Mouse (Mus musculus) activated CD4-positive, CD25-positive, alpha-beta regulatory T cell, adult 4 months (primary cell): Measurements from ENCODE around the gene Prss57. TPM values are rescaled to one million over a fixed set of nuclear protein-coding genes. Genes with fewer than 3 reads are reported as not detected.
"Not testable (repeated sequence)": the region's sequence is repeated elsewhere in the genome, so short reads cannot be mapped to it uniquely, and the experiment has no call there.

Experiments used
- ATAC-seq: one replicate; pipeline ENCODE4 v1.8.0; 2017
- polyA plus RNA-seq, 2 experiments: library from polyadenylated mRNA; unstranded; fragments of 100-300 nt; shearing (Covaris generic); gene quantifications; one replicate each; pipeline ENCODE4 v1.2.1; 2017

Gene Prss57
- polyA plus RNA-seq, 2 experiments from 2014 or later: 0.76 to 1.1 TPM

DNA sequence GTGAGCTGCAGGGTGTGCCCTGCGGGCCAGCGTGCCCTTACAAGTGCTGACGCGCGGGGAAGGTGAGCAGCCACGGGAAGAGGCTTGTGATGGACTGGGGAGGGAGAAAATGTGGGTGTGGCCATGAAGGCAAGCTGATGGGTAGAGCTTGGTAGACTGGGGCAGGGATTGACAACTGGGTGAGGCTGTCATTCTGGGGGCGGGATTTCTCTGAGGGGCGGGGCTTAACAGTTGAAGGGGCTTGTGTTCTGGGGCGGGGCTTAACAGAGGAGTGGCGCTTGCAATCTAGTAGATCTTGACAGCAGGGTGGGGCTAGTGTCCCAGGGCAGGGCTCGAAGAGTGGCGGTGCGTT lies 10.1 kb downstream of the Prss57 start:
- peak; percentile 47 for ATAC-seq

DNA sequence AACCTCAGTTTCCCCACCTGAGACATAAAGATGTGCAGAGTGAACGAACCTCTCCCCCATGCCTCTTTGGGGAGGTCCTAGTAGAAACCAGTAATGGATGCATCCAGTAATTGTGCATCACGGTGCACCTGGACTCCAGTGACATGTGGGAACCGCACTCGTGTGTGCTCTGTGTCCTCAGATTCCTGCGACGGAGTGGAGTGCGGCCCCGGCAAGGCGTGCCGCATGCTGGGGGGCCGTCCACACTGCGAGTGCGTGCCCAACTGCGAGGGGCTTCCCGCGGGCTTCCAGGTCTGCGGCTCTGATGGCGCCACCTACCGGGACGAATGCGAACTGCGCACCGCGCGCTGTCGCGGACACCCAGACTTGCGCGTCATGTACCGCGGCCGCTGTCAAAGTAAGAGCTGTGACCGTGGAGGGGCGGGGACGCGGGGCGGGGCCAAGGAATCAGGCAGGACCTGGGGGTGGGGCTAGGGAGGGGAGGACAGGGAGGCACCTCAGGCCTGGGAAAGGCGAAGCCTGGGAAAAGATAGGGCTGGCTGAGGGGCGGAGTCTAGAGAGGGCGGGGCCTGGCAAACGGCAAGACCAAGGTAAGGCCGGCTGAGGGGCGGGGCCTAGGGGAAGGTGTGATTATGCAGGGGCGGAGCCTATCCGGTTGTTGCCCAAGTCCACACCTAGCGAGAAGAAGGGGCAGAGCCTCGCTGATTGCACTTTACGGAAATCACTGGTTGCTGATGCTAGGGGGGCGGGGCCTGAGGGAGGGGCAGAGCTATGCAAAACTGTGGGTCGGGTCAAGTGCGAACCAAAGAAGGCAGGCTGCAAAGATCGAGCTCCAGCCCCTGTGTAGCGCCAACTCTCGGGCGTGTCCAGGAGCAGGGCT lies 10.7 kb downstream of the Prss57 start:
- ATAC-seq: peak; percentile 77

DNA sequence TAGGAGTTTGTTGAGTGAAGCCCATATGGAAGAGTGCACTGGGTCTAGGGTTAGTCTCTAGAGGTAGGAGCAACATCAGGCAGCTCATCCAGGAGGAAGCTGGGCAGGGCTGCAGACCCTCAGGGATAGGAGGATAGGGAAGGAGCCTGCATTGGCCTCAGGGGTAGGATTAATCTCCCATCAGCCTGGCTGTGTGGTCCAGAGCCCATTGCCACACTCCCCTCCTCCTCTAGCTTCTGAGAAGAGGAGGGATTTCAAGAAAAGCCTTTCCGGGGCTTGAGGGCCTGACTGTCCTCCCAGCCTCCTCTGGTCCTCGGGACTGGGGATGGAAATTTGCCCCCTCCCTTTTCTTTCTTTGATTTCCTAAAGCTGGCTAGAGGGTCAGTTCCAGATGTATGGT lies 11.6 kb downstream of the Prss57 start:
- no peak for ATAC-seq

- ATAC-seq: no peak
Measured at GRCm38 (mm10) chr10:79778006-79778405, 12.8 kb downstream of the Prss57 start.

- no peak for ATAC-seq
Measured at GRCm38 (mm10) chr10:79777103-79777531, 13.6 kb downstream of the Prss57 start, which contains the start of gene Fstl3. Fstl3 (plus strand) TSS chr10:79777272.

DNA sequence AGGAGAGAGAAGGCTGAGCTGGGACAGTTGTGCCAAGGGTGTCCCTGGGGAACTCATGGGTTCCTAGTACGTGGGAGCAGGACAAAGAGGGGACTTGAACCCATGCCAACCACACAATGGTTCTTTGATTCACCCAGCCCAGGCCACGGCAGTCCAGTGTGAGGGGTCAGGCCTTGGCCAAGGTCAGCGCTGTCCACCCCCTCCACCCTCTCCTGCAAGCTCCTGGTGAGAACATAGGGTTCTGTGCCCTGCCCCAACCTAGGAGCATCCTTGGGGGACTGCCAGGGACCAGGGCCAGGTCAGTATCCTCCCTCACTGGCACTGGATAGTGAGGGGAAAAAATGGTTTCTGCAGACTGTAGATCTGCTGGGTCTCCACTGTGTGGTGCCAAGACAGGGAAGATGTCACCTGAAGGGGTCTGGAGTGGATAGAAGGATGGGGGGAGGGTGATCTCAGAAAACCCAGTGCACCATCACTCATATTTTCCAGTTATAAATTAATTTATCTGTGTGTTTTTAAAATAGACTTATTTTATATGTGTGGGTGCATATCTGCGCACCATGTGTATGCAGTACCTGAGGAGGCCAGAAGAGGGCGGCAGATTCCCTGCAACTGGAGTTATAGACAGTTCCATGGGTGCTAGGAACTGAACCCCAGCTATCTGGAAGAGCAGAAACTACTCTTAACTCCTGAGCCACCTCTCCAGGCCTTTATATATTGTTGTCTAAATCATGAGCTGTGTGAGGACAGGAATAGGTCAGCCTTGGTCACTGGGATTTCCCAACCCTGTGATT lies 16.1 kb downstream of the Prss57 start:
- no peak for ATAC-seq

DNA sequence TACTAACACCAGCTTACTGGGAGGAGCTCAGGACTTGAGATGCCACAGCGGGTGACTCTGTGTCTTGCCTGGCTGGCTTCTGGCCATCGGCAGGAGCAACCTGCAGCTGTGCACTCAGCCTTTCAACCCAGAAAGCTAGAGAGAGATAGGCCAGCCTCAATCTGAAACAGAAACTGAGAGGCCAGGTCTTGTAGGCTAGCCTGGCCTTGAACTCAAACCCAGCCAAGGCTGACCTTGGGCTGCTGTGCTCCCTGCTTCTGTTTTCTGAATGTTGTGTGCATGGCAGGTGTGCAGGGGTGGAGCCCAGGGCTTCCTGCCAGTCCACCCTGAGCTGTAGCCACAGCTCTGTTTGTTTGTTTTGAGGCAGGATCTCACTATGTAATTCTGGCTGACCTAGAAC lies 17.6 kb downstream of the Prss57 start:
- no peak for ATAC-seq

DNA sequence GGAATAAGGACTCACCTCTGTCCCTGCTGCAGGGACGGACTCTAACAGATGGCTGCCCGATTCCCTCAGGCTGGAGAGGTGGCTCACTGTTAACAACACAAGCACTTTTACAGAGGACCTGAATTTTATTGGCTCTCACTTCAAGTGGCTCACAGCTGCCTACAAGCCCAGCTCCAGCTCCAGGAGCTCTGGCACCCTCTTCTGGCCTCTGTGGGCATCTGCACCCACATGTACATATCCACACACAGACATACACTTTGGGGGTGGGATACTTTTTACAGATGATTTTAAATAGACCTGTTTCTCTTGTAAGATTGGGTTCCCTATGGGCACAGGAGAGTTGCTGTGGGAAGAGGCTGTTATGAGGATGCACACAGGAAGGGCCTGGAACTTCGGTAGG lies 18.4 kb downstream of the Prss57 start:
- no peak for ATAC-seq

GRCm38 (mm10) chr10:79769329-79769728 lies 21.4 kb downstream of the Prss57 start:
- ATAC-seq: no peak

- no peak for ATAC-seq
Measured at GRCm38 (mm10) chr10:79768400-79768799, 22.4 kb downstream of the Prss57 start.

DNA sequence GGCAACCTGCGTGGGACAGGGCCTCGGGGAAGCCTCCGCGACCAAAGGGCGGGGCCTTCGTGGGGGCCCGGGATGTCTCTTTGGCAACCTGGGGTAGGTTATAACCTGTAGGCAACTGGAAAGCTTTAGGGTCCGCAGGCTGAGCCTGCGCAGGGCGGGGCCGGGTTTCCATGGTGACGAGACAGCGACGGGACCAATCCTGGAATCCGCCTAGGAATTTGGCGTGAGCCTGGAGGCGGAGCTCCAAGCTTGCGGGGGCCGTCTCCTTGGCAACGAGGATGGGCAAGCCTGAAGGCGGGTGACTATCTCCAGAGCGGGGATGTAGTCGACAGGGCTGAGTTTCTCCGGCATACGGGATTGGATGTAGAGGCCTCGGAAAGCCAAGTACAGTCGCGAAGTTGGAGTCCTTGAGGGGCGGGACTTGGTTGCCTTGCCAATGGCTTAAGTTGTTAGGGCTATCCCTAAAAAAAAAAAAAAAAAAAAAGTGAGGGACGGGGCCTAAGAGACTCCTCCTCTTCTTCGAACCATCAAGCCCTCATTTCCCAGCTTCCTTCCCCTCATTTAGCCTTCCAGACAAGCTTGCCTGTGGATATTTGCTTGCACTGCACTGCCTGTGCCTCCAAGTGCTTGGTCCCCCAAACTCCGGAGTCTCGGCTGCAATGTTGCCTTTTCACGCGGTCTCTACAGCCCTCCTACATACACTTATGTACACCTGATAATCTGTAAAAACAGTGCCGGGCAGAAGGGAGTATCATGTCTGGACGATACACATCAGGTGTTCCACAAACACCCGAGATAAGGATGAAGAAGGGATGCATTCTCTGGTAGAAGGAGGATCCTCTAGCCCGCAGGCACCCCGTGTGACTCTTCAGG lies 23.2 kb downstream of the Prss57 start:
- ATAC-seq: no peak

- ATAC-seq: peak; percentile 92
Measured at GRCm38 (mm10) chr10:79766508-79767325, 24.0 kb downstream of the Prss57 start, which contains the start of gene Rnf126. Rnf126 (minus strand) TSS chr10:79766952.

GRCm38 (mm10) chr10:79766001-79766507 lies 24.7 kb downstream of the Prss57 start:
- ATAC-seq: no peak

GRCm38 (mm10) chr10:79765228-79765745 lies 25.5 kb downstream of the Prss57 start:
- ATAC-seq: no peak

GRCm38 (mm10) chr10:79764234-79764633 lies 26.5 kb downstream of the Prss57 start:
- ATAC-seq: no peak

DNA sequence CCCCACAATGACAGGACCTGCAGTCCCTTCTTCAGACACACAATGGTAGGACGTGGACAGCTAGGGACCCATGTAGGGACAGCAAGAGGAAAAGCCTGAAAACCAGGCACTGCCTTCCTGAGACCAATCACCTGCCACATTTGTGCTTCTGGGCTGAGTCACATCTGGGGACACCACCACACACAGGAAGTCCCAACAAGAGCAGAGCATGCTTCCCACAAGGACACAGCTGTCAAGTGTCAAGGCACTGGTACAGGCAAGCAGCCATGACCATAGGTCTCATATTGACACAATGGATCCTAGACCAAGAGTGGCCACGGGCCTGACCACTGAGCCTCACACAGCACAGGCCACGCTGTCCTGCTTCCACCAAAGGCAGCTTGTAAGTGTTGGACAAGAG lies 27.9 kb downstream of the Prss57 start:
- ATAC-seq: no peak

DNA sequence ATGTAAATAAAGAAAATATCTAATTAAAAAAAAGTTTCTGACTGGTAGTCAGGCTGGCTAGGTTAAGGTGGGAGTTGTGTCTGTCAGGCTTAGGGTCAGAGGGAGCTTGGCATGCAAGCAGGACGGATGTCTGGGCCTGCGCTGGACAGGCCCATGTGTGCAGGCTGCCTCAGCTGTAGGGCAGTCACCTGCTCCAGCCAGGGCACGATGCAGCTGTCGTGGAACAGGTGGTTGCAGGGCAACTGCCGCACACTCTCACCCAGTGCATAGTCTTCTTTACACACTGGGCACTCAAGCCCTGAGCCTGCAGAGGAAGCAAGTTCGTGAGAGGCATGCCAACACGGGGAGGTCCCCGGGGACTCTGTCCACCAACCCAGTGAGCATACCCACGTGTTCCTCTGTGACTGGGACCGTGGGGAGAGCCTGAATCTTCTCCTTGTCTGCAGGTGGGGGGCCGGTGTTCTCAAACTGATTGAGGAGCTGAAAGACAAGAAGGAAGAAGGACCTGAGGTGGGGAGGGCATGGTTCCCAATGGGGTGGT lies 30.1 kb downstream of the Prss57 start:
- no peak for ATAC-seq

DNA sequence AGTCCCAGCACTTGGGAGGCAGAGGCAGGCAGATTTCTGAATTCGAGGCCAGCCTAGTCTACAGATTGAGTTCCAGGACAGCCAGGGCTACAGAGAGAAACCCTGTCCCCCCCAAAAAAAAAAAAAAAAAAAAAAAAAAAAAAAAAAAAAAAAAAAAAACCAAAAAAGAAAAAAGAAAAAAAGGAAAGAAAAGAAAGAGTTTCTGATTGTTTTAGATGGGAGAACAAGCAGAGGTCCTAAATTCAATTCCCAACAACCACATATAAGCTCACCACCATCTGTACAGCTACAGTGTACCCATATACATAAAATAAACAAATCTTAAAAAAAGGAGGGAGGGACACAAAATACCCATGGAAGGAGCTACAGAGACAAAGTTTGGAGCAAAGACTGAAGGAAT lies 31.1 kb downstream of the Prss57 start:
- not testable (repeated sequence) for ATAC-seq

DNA sequence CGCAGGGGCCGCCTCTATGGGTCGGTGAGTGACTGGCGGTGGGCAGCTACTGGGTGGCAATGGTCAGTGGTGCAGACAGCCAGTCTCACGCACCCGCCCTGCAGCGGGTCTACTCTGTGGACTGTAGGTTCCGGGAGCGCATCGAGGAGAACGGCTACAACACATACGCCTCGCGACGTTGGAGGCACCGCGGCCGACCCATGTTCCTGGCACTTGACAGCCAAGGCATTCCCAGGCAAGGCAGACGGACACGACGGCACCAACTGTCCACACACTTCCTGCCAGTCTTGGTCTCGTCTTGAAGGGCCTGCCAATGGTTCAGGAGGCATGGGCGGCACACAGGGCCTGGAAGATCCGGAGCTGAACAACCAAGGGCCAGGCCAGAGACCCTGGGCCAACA lies 34.1 kb downstream of the Prss57 start:
- no peak for ATAC-seq

DNA sequence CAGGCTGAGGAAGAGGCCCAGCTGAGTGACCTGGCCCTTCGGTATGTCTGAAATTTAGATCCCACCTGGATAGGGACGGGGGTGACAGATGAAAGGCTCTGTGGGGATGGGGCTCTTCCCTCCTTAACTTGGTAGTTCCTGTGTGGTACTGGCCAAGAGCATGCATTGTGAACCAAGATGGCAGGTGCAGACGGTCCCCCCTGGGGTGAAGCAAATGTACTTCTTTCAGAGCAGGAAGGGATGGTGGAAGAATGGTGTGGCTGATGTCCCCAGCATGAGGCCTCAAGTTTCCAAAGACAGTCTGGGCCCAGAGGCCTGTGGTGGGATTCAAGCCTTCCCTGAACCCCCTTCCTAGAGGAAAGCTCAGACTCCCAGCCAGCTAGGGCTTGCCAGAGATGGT lies 34.9 kb downstream of the Prss57 start:
- ATAC-seq: no peak
